Mouse (Mus musculus) kidney, postnatal 0 days (tissue): ENCODE results near the gene Dusp22. TPM values are rescaled to one million over a fixed set of nuclear protein-coding genes. Genes with fewer than 3 reads are reported as not detected.

ENCODE experiments used
- ATAC-seq: fragments of 200-750 bp; cut with Nextera tagmentation; replicated peaks from 2 replicates; pipeline ENCODE4 v1.8.0; 2017; ENCODE audit warnings: low read depth, moderate number of reproducible peaks, moderate TSS enrichment, moderate library complexity; ENCODE audit not compliant: low FRiP score
- DNase-seq: peaks from one replicate; pipeline ENCODE4 v3.0.0-alpha.2; 2016; ENCODE audit warnings: low spot score
- H3K27ac ChIP-seq: fragments of 300-500 bp; sonication (generic); 2 replicates; pipeline ENCODE4 v1.5.1; 2014; ENCODE audit warnings: mild to moderate bottlenecking
- H3K27me3 ChIP-seq: fragments of 300-500 bp; sonication (generic); 2 replicates; pipeline ENCODE4 v1.6.1; 2014; ENCODE audit warnings: low read length, mixed read lengths; ENCODE audit not compliant: insufficient read depth
- H3K36me3 ChIP-seq: fragments of 300-500 bp; sonication (generic); 2 replicates; pipeline ENCODE4 v1.6.1; 2014; ENCODE audit warnings: low read length, mixed read lengths; ENCODE audit not compliant: insufficient read depth
- H3K4me1 ChIP-seq: fragments of 300-500 bp; sonication (generic); replicated peaks from 2 replicates; pipeline ENCODE4 v1.6.1; 2014; ENCODE audit warnings: antibody characterized with exemption, low read length, mixed read lengths; ENCODE audit not compliant: insufficient read depth
- H3K4me2 ChIP-seq: fragments of 300-500 bp; sonication (generic); 2 replicates; pipeline ENCODE4 v1.6.1; 2014; ENCODE audit warnings: mild to moderate bottlenecking, low read length, moderate library complexity, mixed read lengths
- H3K4me3 ChIP-seq: fragments of 300-500 bp; sonication (generic); replicated peaks from 2 replicates; pipeline ENCODE4 v1.5.1; 2014; ENCODE audit warnings: low read depth, low read length
- H3K9ac ChIP-seq: fragments of 300-500 bp; sonication (generic); 2 replicates; pipeline ENCODE4 v1.6.1; 2014; ENCODE audit warnings: low read depth, low read length
- H3K9me3 ChIP-seq: fragments of 300-500 bp; sonication (generic); replicated peaks from 2 replicates; pipeline ENCODE4 v1.6.1; 2016; ENCODE audit warnings: low read length, inconsistent platforms, mixed read lengths
- CTCF ChIP-seq: IDR thresholded peaks from 2 replicates; pipeline ENCODE4 v1.5.1; 2016; ENCODE audit warnings: antibody characterized with exemption, low read depth, mild to moderate bottlenecking, moderate library complexity
- WGBS: fragments of 180-500 bp; shearing (Covaris S2); extraction: QIAGEN DNeasy Blood & Tissue Kit; methylation state at CpG from one replicate; pipeline ENCODE4 v1.1.7; 2014; 5-methylcytosine and 5-hydroxymethylcytosine counted together
- polyA plus RNA-seq: library from polyadenylated mRNA; unstranded; fragments of >200 nt; fragmentation: Nextera tagmentation; extraction: Ambion mirVana; gene quantifications from 2 replicates; pipeline ENCODE4 v1.2.1, GENCODE M21; 2015

Dusp22 gene
- polyA plus RNA-seq, 1 experiment from 2014 or later: 18.0 TPM

DNA sequence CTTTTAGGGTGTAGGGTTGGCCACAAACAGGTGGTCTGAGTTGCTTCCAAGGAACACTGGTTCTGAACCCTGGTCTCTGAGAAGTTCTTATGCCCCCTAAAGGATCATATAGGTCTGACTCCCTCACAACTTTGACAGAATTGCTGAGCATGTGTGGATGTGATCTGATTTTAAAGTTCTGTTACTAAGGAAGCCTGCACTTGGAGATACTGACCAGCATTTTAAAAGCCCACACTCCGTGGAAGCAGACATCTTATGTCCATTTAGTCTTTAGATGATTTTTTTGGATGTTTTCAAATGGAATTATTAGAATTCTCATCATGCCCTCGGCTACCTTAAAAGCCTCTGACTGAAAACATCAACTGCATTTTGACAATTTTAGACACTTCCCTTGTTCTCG, 95.8 kb downstream of the Dusp22 start:
- H3K4me3 ChIP-seq: no peak overlapping the region
- no peak overlapping the region for H3K4me2 ChIP-seq
- no peak for ATAC-seq
- H3K9ac ChIP-seq: no peak overlapping the region
- no peak for DNase-seq
- no peaks in the 10 kb centered on the region for H3K36me3 ChIP-seq
- H3K4me1 ChIP-seq: 0 out of 2 replicates have a peak, but pooled peaks cover 1% of the 10 kb centered on the region
- H3K27me3 ChIP-seq: peaks cover 12% of the 10 kb centered on the region
- no peak for TF ChIP-seq CTCF
- 70% methylated on average over 3 of the region's 3 CpGs for WGBS
- H3K27ac ChIP-seq: no peak overlapping the region
- no peaks in the 10 kb centered on the region for H3K9me3 ChIP-seq

DNA sequence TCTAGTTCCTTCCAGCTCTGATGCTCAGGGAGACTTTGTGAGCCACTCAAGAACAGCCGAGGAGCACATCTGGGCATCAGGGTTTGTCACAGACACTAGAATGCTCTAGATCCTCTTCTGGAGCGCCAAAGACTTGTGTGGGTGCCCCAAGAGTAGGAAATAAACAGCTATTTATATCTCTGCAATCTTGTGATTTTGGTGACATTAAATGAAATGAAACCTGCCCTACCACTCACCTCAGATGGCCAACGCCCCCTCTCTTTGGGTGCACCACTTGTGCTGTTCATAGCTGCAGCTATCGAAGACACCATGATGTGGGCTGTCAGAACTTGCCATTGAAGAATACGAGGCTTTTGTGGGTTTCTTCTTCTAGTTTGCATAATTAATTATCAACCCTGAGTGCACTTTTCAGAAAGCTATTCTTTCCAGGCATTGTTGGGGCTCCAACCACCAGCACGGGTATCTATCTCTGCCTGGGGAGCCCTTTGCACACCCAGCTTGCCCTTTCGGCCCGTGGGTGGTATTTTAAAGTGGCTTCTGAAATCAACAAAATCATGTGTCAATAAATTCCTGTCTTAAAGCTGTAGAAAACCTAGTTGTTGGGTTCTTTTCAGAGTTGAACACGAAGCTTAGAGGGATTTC, 96.3 kb downstream of the Dusp22 start:
- Histone ChIP-seq H3K9me3 (no peaks in the 10 kb centered on the region), H3K4me3 (no peak overlapping the region), H3K4me2 (no peak overlapping the region), H3K27ac (no peak overlapping the region), H3K9ac (no peak overlapping the region), H3K36me3 (no peaks in the 10 kb centered on the region), H3K27me3 (peaks cover 11% of the 10 kb centered on the region), H3K4me1 (no peaks in the 10 kb centered on the region)
- no peak for DNase-seq
- no peak for ATAC-seq
- 78% methylated on average over 9 of the region's 9 CpGs for WGBS
- TF ChIP-seq CTCF: no peak

DNA sequence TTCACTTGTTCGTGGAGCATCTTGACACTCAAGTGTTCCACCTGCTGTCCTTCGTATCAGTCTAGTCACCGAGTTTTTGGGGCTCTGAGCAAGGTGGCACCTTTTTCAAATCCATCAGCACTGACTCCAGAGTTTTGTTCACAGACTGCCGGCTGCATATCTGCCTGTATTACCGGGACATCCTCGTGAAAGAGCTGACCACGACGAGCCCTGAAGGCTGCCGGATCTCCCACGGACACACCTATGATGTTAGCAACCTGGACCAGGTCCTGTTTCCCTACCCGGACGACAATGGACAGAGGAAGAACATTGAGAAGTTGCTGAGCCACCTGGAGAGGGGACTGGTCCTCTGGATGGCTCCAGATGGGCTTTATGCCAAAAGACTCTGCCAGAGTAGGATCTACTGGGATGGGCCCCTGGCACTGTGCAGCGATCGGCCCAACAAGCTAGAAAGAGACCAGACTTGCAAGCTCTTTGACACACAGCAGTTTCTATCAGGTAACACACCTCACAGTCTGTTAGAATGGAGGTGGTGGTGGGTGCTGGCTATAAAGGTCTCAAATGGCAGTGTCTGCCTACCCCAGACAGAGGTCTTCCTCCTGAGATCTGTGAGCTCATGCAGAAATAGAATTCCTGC, 97.6 kb downstream of the Dusp22 start:
- Histone ChIP-seq H3K27me3 (no peaks in the 10 kb centered on the region), H3K4me1 (no peaks in the 10 kb centered on the region), H3K9ac (no peak overlapping the region), H3K4me2 (no peak overlapping the region), H3K36me3 (no peaks in the 10 kb centered on the region), H3K27ac (no peak overlapping the region), H3K4me3 (no peak overlapping the region), H3K9me3 (no peaks in the 10 kb centered on the region)
- ATAC-seq (no peak), DNase-seq (no peak)
- 84% methylated on average over 14 of the region's 14 CpGs for WGBS
- no peak for TF ChIP-seq CTCF

DNA sequence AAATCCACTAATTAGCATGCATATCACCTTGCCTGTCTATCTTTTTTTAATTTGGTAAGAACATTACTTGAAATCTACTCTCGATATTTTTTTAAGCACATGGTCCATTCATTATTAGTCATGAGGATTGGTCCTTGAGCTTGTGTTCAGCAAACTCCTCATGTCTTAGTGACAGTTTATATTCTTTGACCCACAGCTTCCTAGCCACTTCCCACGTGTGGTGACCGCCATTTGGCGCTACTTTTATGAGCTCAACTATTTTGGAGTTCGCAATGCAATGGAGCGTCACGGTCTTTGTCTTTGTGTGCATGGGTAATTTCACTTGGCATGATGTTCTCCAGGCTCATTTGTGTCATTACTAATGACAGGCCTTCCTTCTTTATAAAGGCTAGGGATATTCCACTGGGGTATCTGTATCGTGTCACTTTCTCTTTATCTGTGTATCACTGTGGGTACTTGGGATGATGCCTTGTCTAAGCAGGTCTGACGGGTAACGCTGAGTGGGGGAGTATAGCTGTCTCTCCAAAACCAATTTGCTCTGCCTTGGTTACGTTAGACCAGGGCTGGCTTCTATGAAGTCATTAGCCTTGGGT, 99.1 kb downstream of the Dusp22 start:
- Histone ChIP-seq H3K9me3 (no peaks in the 10 kb centered on the region), H3K4me2 (no peak overlapping the region), H3K27ac (no peak overlapping the region), H3K4me1 (no peaks in the 10 kb centered on the region), H3K27me3 (no peaks in the 10 kb centered on the region), H3K36me3 (no peaks in the 10 kb centered on the region), H3K9ac (no peak overlapping the region), H3K4me3 (no peak overlapping the region)
- WGBS: 59% methylated on average over 11 of the region's 11 CpGs
- no peak for TF ChIP-seq CTCF
- ATAC-seq: no peak
- no peak for DNase-seq

DNA sequence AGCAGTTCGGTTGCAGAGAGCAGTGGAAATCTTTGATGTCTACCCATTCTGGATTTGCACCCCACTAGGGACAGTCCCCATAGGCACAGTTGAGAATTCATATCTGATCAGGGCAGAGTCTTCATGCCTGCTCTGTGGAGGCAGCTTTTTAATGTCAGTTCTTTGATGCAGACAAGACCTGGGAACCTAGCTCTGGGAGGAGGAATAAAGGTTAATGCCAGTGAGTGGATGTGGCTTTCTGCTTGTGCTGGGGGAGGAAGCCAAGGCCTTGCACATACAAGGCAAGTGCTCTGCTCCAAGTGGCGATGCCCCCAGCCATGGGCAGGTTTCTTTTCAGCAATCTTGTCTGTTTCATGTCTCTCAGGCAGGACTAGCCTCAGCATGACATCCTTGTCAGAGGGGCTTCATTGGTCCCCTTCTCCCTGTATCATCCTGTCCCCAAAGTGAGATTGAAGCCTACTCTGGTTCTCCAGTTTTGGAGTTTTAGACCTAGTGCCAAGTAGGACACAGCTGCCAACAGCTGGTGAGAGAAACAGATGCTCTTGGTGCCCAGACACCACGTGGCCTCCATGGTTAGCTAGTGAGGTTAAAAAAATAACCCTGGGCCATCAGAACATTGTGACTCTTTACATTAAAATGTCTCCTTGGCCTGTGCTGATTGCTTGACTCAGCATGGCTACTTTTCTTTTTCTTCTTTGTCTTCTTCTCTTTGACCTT, 100.7 kb downstream of the Dusp22 start:
- H3K36me3 ChIP-seq: no peaks in the 10 kb centered on the region
- WGBS: 66% methylated on average over 3 of the region's 3 CpGs
- no peak overlapping the region for H3K27ac ChIP-seq
- no peaks in the 10 kb centered on the region for H3K27me3 ChIP-seq
- no peak overlapping the region for H3K4me3 ChIP-seq
- ATAC-seq (no peak), DNase-seq (no peak)
- TF ChIP-seq CTCF: no peak
- H3K9ac ChIP-seq: no peak overlapping the region
- no peaks in the 10 kb centered on the region for H3K9me3 ChIP-seq
- H3K4me2 ChIP-seq: no peak overlapping the region
- no peaks in the 10 kb centered on the region for H3K4me1 ChIP-seq

Other genes starting within 250 kb of the Dusp22 start
- gene Uqcrfs1, start 114.6 kb upstream of the Dusp22 start, polyA plus RNA-seq: 588 and 601 TPM in 2 replicates
- gene Irf4, start 89.2 kb downstream of the Dusp22 start, polyA plus RNA-seq: 0.06 and 0.09 TPM in 2 replicates